In the genomic region with DNA sequence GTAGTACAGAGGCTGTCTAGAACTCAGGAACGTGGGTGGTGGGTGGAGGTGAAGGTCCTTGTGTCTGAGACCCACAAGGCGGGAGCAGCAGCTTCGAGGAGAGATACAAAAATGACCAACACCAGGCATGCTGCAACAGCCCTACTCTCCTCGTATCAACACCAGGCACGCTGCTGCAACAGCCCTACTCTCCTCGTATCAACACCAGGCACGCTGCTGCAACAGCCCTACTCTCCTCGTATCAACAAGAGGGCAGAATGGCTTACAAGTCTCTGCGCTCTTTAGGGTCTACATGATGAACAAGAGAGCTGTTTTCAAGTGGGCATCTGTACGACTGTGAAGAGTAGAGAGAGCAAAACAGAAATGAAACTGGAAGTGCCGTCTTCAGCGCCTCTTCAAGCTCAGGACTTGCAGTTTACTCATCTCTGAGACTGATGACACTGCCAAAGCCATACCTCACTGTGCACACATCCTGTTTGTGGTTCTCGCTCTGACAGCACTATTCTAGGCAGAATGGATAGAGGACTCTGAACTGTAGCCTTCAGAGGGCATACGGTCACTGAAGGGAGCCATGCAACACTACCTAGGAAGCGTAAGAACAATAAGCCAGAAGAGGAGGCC, we compare ENCODE assay signal across 11 mouse cellular contexts.
DNase-seq lines count a peak whose midpoint lies in the region; ATAC-seq and TF ChIP-seq lines count a peak whose summit lies in the region.
"Had no signal": no experiment of that assay in that cellular context is flagged by ENCODE, and none has a peak within 500 bp of the region (broad histone marks: within the 10 kb centered on the region; RNA-seq: fewer than 3 reads in every experiment).

No protein-coding gene starts in this region.

- H3K4me1 ChIP-seq in heart, embryonic 16.5 days (ENCODE audit: control insufficient read depth, insufficient read depth, low read length), result no peaks in the 10 kb centered on the region; the same call in 1 of the 2 replicates
- H3K4me1 ChIP-seq in heart, adult 2 months (ENCODE audit: control insufficient read depth, insufficient read depth, low read length), result peaks cover 1% of the 10 kb centered on the region; the same call in 1 of the 2 replicates
- no peaks in the 10 kb centered on the region for H3K4me1 ChIP-seq in forebrain, embryonic 11.5 days (replicated peaks; ENCODE audit: control insufficient read depth, insufficient read depth, low read length)
- H3K4me1 ChIP-seq: embryonic facial prominence, embryonic 15.5 days; heart, embryonic 13.5 days had no signal

- no peaks in the 10 kb centered on the region for H3K27me3 ChIP-seq in heart, embryonic 16.5 days (ENCODE audit: control insufficient read depth, insufficient read depth, low read length)
- no peaks in the 10 kb centered on the region for H3K27me3 ChIP-seq in heart, adult 2 months (ENCODE audit: control insufficient read depth, insufficient read depth, low read length)
- no peaks in the 10 kb centered on the region for H3K27me3 ChIP-seq in forebrain, embryonic 11.5 days (ENCODE audit: control insufficient read depth, insufficient read depth, low read length)
- H3K27me3 ChIP-seq: embryonic facial prominence, embryonic 15.5 days; heart, embryonic 13.5 days had no signal

- no peak for TF ChIP-seq CTCF in heart, adult 2 months (IDR thresholded peaks at IDR 0.05)

- WGBS in heart, embryonic 16.5 days, result 62% methylated on average over 15 of the region's 15 CpGs
- 72% methylated on average over 15 of the region's 15 CpGs for WGBS in heart, adult 2 months
- WGBS in forebrain, embryonic 11.5 days, result 88% methylated on average over 15 of the region's 15 CpGs

- no peaks in the 10 kb centered on the region for H3K9me3 ChIP-seq in heart, embryonic 16.5 days (replicated peaks; ENCODE audit: control insufficient read depth, low read length)
- H3K9me3 ChIP-seq in forebrain, embryonic 11.5 days (ENCODE audit: control insufficient read depth, low read length), result no peaks in the 10 kb centered on the region
- H3K9me3 ChIP-seq: embryonic facial prominence, embryonic 15.5 days; heart, embryonic 13.5 days had no signal

- peak overlapping the region; percentile 19 for H3K4me3 ChIP-seq in heart, embryonic 16.5 days (ENCODE audit: low read length)
- H3K4me3 ChIP-seq in heart, adult 2 months, result no peak overlapping the region
- H3K4me3 ChIP-seq in forebrain, embryonic 11.5 days (ENCODE audit: low read depth, low read length), result no peak overlapping the region
- H3K4me3 ChIP-seq: embryonic facial prominence, embryonic 15.5 days; heart, embryonic 13.5 days had no signal

- no peak overlapping the region for H3K9ac ChIP-seq in heart, embryonic 16.5 days (ENCODE audit: low read length)
- no peak overlapping the region for H3K9ac ChIP-seq in heart, adult 2 months (ENCODE audit: low read depth, low read length)
- no peak overlapping the region for H3K9ac ChIP-seq in forebrain, embryonic 11.5 days (ENCODE audit: low read length)
- H3K9ac ChIP-seq: embryonic facial prominence, embryonic 15.5 days; heart, embryonic 13.5 days had no signal

- no peak for TF ChIP-seq POLR2A in heart, adult 2 months (IDR thresholded peaks at IDR 0.05; ENCODE audit: insufficient read depth, low read depth, low read length)

- 0 out of 2 replicates have a peak, but pooled peaks have one; percentile 25 for ATAC-seq in heart, embryonic 16.5 days (replicated peaks; ENCODE audit: extremely low read depth, insufficient read depth, low FRiP score)
- peak; percentile 90 for ATAC-seq in granulocyte monocyte progenitor cell, adult 5-6 weeks (replicated peaks; ENCODE audit: poor library complexity, severe bottlenecking)
- peak; percentile 85 for ATAC-seq in megakaryocyte, adult 5-6 weeks (ENCODE audit: poor library complexity, severe bottlenecking)
- ATAC-seq in forebrain, embryonic 11.5 days (replicated peaks; ENCODE audit: low FRiP score), result no peak

- TF ChIP-seq EP300 in heart, adult 2 months (IDR thresholded peaks at IDR 0.05; ENCODE audit: insufficient read depth, low read depth, low read length), result no peak

- H3K27ac ChIP-seq in heart, embryonic 16.5 days (ENCODE audit: low read length), result peak overlapping the region; percentile 24; the same call in 1 of the 2 replicates
- no peak overlapping the region for H3K27ac ChIP-seq in heart, adult 2 months
- no peak overlapping the region for H3K27ac ChIP-seq in forebrain, embryonic 11.5 days (ENCODE audit: low read depth, low read length)
- H3K27ac ChIP-seq: embryonic facial prominence, embryonic 15.5 days; heart, embryonic 13.5 days had no signal

- intact Hi-C loops in heart, adult 2 months (cut with DNase I), result no loop called here
- intact Hi-C loops in gastrocnemius, postnatal 14 days (cut with DNase I; ENCODE audit: low total_unique reads), result no loop called here

- no peaks in the 10 kb centered on the region for H3K79me2 ChIP-seq in heart, adult 2 months (replicated peaks; ENCODE audit: control insufficient read depth, insufficient read depth, low read length)

- peaks cover 11% of the 10 kb centered on the region for H3K36me3 ChIP-seq in heart, embryonic 16.5 days (ENCODE audit: control insufficient read depth, insufficient read depth)
- H3K36me3 ChIP-seq in heart, adult 2 months (ENCODE audit: control insufficient read depth, insufficient read depth, low read length), result no peaks in the 10 kb centered on the region; the same call in 1 of the 2 replicates
- H3K36me3 ChIP-seq in forebrain, embryonic 11.5 days (ENCODE audit: control insufficient read depth, insufficient read depth, low read length), result no peaks in the 10 kb centered on the region

- DNase-seq in heart, adult 2 months, result no peak
- peak; percentile 61 for DNase-seq in thymus, postnatal 14 days
- no peak for DNase-seq in right cerebral cortex, postnatal 10 days (ENCODE audit: low spot score in 2 of 2)
- DNase-seq in forebrain, embryonic 11.5 days (ENCODE audit: low spot score), result no peak
- DNase-seq in gastrocnemius, postnatal 14 days, result no peak
- DNase-seq: midbrain, embryonic 14.5 days had no signal

- H3K4me2 ChIP-seq in heart, embryonic 16.5 days (ENCODE audit: low read depth, low read length), result peak overlapping the region; percentile 19; the same call in 1 of the 2 replicates
- H3K4me2 ChIP-seq in forebrain, embryonic 11.5 days (ENCODE audit: low read depth, low read length, severe bottlenecking), result no peak overlapping the region
- H3K4me2 ChIP-seq: embryonic facial prominence, embryonic 15.5 days; heart, embryonic 13.5 days had no signal
